Comparison of ENCODE assay signal across 8 mouse cellular contexts in genomic region chr2:102659521-102659830, GRCm38 (mm10). TPM values are rescaled to one million over a fixed set of nuclear protein-coding genes. Genes with fewer than 3 reads are reported as not detected.
A peak's percentile ranks its signal among the peaks of the same experiment; 100 is the strongest.
DNase-seq lines count a peak whose midpoint lies in the region; ATAC-seq and TF ChIP-seq lines count a peak whose summit lies in the region.

No protein-coding gene starts in this region.

- H3K9me3 ChIP-seq in limb, embryonic 14.5 days (ENCODE audit: control insufficient read depth, low read length): no peaks in the 10 kb centered on the region
- H3K9me3 ChIP-seq in stomach, embryonic 16.5 days (replicated peaks; ENCODE audit: control insufficient read depth, low read length): no peaks in the 10 kb centered on the region

- WGBS in kidney, adult 2 months: 3% methylated on average over 10 of the region's 10 CpGs
- WGBS in limb, embryonic 14.5 days: 2% methylated on average over 10 of the region's 10 CpGs
- WGBS in stomach, embryonic 16.5 days: 3% methylated on average over 10 of the region's 10 CpGs

- no peak for TF ChIP-seq CTCF in kidney, adult 2 months (conservative IDR thresholded peaks at IDR 0.05; ENCODE audit: insufficient read depth, insufficient read length, low read depth, low read length)
- no peak for TF ChIP-seq CTCF in brain, embryonic 14.5 days (IDR thresholded peaks at IDR 0.05; ENCODE audit: borderline replicate concordance, extremely low read depth, insufficient read depth, insufficient read length)
- no peak for TF ChIP-seq CTCF in embryonic fibroblast, embryonic 13.5 days (IDR thresholded peaks at IDR 0.05; ENCODE audit: borderline replicate concordance, insufficient read depth, low read length)

- peak; percentile 31 for DNase-seq in kidney, postnatal 10 days
- no peak for DNase-seq in kidney, adult 2 months
- DNase-seq in brain, embryonic 14.5 days (ENCODE audit: low read depth): peak; percentile 69
- DNase-seq in limb, embryonic 14.5 days (ENCODE audit: low spot score): peak; percentile 30
- DNase-seq in c-Kit-positive CD71-positive TER-119-positive erythroid progenitor cells, embryonic 14.5 days (ENCODE audit: low spot score): no peak
- no peak for DNase-seq in frontal cortex, adult 2 months (ENCODE audit: extremely low spot score in 1 of 2, low spot score in 1 of 2)

- no peaks in the 10 kb centered on the region for H3K4me1 ChIP-seq in kidney, adult 2 months (ENCODE audit: control insufficient read depth, insufficient read depth, low read length)
- H3K4me1 ChIP-seq in embryonic fibroblast, embryonic 13.5 days (ENCODE audit: control insufficient read depth, insufficient read depth, low read length): no peaks in the 10 kb centered on the region
- peaks cover 11% of the 10 kb centered on the region for H3K4me1 ChIP-seq in limb, embryonic 14.5 days (ENCODE audit: control insufficient read depth, insufficient read depth, low read length)
- H3K4me1 ChIP-seq in stomach, embryonic 16.5 days (ENCODE audit: control insufficient read depth, insufficient read depth, low read length): peaks cover 12% of the 10 kb centered on the region

- H3K9ac ChIP-seq in limb, embryonic 14.5 days (ENCODE audit: low read depth, low read length, severe bottlenecking): 0 out of 2 replicates have a peak overlapping the region, but pooled peaks have one; percentile 58
- H3K9ac ChIP-seq in stomach, embryonic 16.5 days (ENCODE audit: low read length): no peak overlapping the region

- no peaks in the 10 kb centered on the region; the same call in 1 of the 2 replicates for H3K27me3 ChIP-seq in kidney, adult 2 months (replicated peaks; ENCODE audit: control insufficient read depth, insufficient read depth, low read length)
- peaks cover 44% of the 10 kb centered on the region for H3K27me3 ChIP-seq in limb, embryonic 14.5 days (ENCODE audit: control insufficient read depth, insufficient read depth, low read length)
- peaks cover 18% of the 10 kb centered on the region for H3K27me3 ChIP-seq in stomach, embryonic 16.5 days (ENCODE audit: control insufficient read depth, insufficient read depth, low read length)

- peak; percentile 42; the same call in 1 of the 2 replicates for ATAC-seq in limb, embryonic 14.5 days (ENCODE audit: low FRiP score, low read depth)
- no peak for ATAC-seq in stomach, embryonic 16.5 days (ENCODE audit: insufficient read depth, low FRiP score)

- no peak for TF ChIP-seq POLR2A in kidney, adult 2 months (IDR thresholded peaks at IDR 0.05; ENCODE audit: low read depth, low read length)
- no peak for TF ChIP-seq POLR2A in brain, embryonic 14.5 days (IDR thresholded peaks at IDR 0.05; ENCODE audit: borderline replicate concordance, extremely low read depth, insufficient read depth, insufficient read length, poor library complexity, severe bottlenecking)
- TF ChIP-seq POLR2A in embryonic fibroblast, embryonic 13.5 days (IDR thresholded peaks at IDR 0.05; ENCODE audit: low read depth, low read length): no peak
- TF ChIP-seq POLR2A in limb, embryonic 14.5 days (IDR thresholded peaks at IDR 0.05; ENCODE audit: borderline replicate concordance, extremely low read depth, insufficient read depth, insufficient read length): no peak

- no peaks in the 10 kb centered on the region for H3K36me3 ChIP-seq in kidney, adult 2 months (ENCODE audit: control insufficient read depth, insufficient read depth, low read length)
- no peaks in the 10 kb centered on the region for H3K36me3 ChIP-seq in limb, embryonic 14.5 days (ENCODE audit: control insufficient read depth, insufficient read depth, low read length)
- no peaks in the 10 kb centered on the region for H3K36me3 ChIP-seq in stomach, embryonic 16.5 days (ENCODE audit: control insufficient read depth, insufficient read depth, low read length)

- no peak overlapping the region for H3K27ac ChIP-seq in kidney, adult 2 months (ENCODE audit: insufficient read depth, low read depth, low read length)
- no peak overlapping the region for H3K27ac ChIP-seq in embryonic fibroblast, embryonic 13.5 days (ENCODE audit: insufficient read depth, low read length)
- H3K27ac ChIP-seq in limb, embryonic 14.5 days (replicated peaks; ENCODE audit: low read depth, low read length): no peak overlapping the region
- H3K27ac ChIP-seq in stomach, embryonic 16.5 days (ENCODE audit: low read length): no peak overlapping the region

- H3K4me3 ChIP-seq in kidney, adult 2 months (ENCODE audit: insufficient read depth, low read depth, low read length): no peak overlapping the region
- peak overlapping the region; percentile 40; the same call in 1 of the 2 replicates for H3K4me3 ChIP-seq in embryonic fibroblast, embryonic 13.5 days (ENCODE audit: insufficient read depth, low read length)
- peak overlapping the region; percentile 66 for H3K4me3 ChIP-seq in limb, embryonic 14.5 days (replicated peaks; ENCODE audit: low read length)
- peak overlapping the region; percentile 66 for H3K4me3 ChIP-seq in stomach, embryonic 16.5 days (replicated peaks; ENCODE audit: low read length)

- H3K4me2 ChIP-seq in limb, embryonic 14.5 days (replicated peaks; ENCODE audit: low read depth, low read length, severe bottlenecking): peak overlapping the region; percentile 97
- peak overlapping the region; percentile 100 for H3K4me2 ChIP-seq in stomach, embryonic 16.5 days (ENCODE audit: low read depth, low read length)

RNA-seq across cellular contexts. Expression of gene Slc1a2, which starts 1.0 kb away (rescaled TPM):
- polyA plus RNA-seq in kidney, adult 2 months (2012; rRNA removed): 1.5 and 1.6 TPM in 2 replicates
- polyA plus RNA-seq in brain, embryonic 14.5 days (2012; rRNA removed): 27.1 and 46.2 TPM in 2 replicates
- 0.62 and 0.90 TPM in 2 replicates for polyA plus RNA-seq in embryonic fibroblast, embryonic 13.5 days (2011; ENCODE audit: insufficient read length, low read depth, missing spikeins)
- polyA plus RNA-seq in limb, embryonic 14.5 days (2012; rRNA removed): 1.6 and 2.0 TPM in 2 replicates
- 0.89 and 1.6 TPM in 2 replicates for polyA plus RNA-seq in limb, embryonic 14.5 days (2014; fragmentation: Nextera tagmentation; extraction: Ambion mirVana)
- polyA plus RNA-seq in stomach, embryonic 16.5 days (2015; fragmentation: Nextera tagmentation; extraction: Ambion mirVana): 0.75 and 1.0 TPM in 2 replicates
- polyA plus RNA-seq in frontal cortex, adult 2 months (2012; rRNA removed): 570 and 587 TPM in 2 replicates

Comparison
In these comparisons a context has a peak if more than half of its experiments do, and no peak if none do; other contexts are left out.
1. DNase-seq: peak in kidney, postnatal 10 days (single experiment), brain, embryonic 14.5 days (single experiment) and limb, embryonic 14.5 days (single experiment); none in kidney, adult 2 months (single experiment), c-Kit-positive CD71-positive TER-119-positive erythroid progenitor cells, embryonic 14.5 days (single experiment) and frontal cortex, adult 2 months (0 of 2).